Mouse (Mus musculus) small intestine, adult 2 months (tissue): ENCODE data around the gene Nr5a1.

Experiments used
- CTCF ChIP-seq: fragments of 200-500 bp; IDR thresholded peaks from 2 replicates; pipeline ENCODE4 v1.5.1; 2012; ENCODE audit warnings: low read depth, mild to moderate bottlenecking, control low read depth, inconsistent platforms, low read length, moderate library complexity, mixed read lengths; ENCODE audit not compliant: insufficient replicate concordance, insufficient read length; ENCODE audit errors: extremely low read depth
- POLR2A ChIP-seq: fragments of 200-500 bp; IDR thresholded peaks from 2 replicates; pipeline ENCODE4 v1.6.1; 2012; ENCODE audit warnings: low read depth, mild to moderate bottlenecking, control low read depth, inconsistent platforms, low read length, moderate library complexity

- TF ChIP-seq POLR2A, result no peak
- TF ChIP-seq CTCF, result no peak
Observed at GRCm38 (mm10) chr2:38678947-38679346, 35.4 kb downstream of the Nr5a1 start.
